Mouse (Mus musculus): Measurements from ENCODE around the gene Cpn2. TPM values are rescaled to one million over a fixed set of nuclear protein-coding genes. Genes with fewer than 3 reads are reported as not detected.

Cpn2 gene
- polyA plus RNA-seq (2014; fragmentation: Nextera tagmentation; extraction: Ambion mirVana), result not detected in 2 replicates

GRCm38 (mm10) chr16:30267359-30267758 is at the start of gene Cpn2:
Cpn2 (minus strand) TSS chr16:30267499.
- Histone ChIP-seq H3K27me3 (replicated peaks; ENCODE audit: control insufficient read depth, insufficient read depth, low read length) (no peaks in the 10 kb centered on the region), H3K36me3 (ENCODE audit: control insufficient read depth, insufficient read depth, low read length) (no peaks in the 10 kb centered on the region), H3K9me3 (replicated peaks; ENCODE audit: control insufficient read depth, low read length) (no peaks in the 10 kb centered on the region), H3K4me2 (ENCODE audit: low read length) (no peak within 1 kb of the TSS), H3K4me1 (ENCODE audit: control insufficient read depth, insufficient read depth, low read length) (peaks cover 10% of the 10 kb centered on the region), H3K9ac (ENCODE audit: low read length) (no peak within 1 kb of the TSS), H3K4me3 (ENCODE audit: low read depth, low read length) (no peak within 1 kb of the TSS), H3K27ac (ENCODE audit: low read depth, low read length) (no peak within 1 kb of the TSS)
- no peak for DNase-seq (ENCODE audit: low spot score)
- ATAC-seq, result no peak
- 71% methylated on average over 5 of the region's 5 CpGs for whole genome bisulfite sequencing

- ATAC-seq, result no peak
- H3K36me3 ChIP-seq (ENCODE audit: control insufficient read depth, insufficient read depth, low read length), result peaks cover 6% of the 10 kb centered on the region; the same call in 1 of the 2 replicates
- no peak overlapping the region for H3K4me3 ChIP-seq (ENCODE audit: low read depth, low read length)
- no peak overlapping the region for H3K4me2 ChIP-seq (ENCODE audit: low read length)
- no peaks in the 10 kb centered on the region for H3K9me3 ChIP-seq (replicated peaks; ENCODE audit: control insufficient read depth, low read length)
- H3K4me1 ChIP-seq (ENCODE audit: control insufficient read depth, insufficient read depth, low read length), result peaks cover 4% of the 10 kb centered on the region
- no peak overlapping the region for H3K9ac ChIP-seq (ENCODE audit: low read length)
- DNase-seq (ENCODE audit: low spot score), result peak; percentile 76
- H3K27ac ChIP-seq (ENCODE audit: low read depth, low read length), result no peak overlapping the region
- peaks cover 16% of the 10 kb centered on the region for H3K27me3 ChIP-seq (replicated peaks; ENCODE audit: control insufficient read depth, insufficient read depth, low read length)
These were observed 46.9 kb upstream of the Cpn2 start for GRCm38 (mm10) chr16:30314236-30314635.

GRCm38 (mm10) chr16:30310647-30311046 is 43.3 kb upstream of the Cpn2 start, which contains the start of gene Gp5:
Gp5 (minus strand) TSS chr16:30310779.
- peak within 1 kb of the TSS; percentile 60 for H3K4me3 ChIP-seq (ENCODE audit: low read depth, low read length)
- H3K36me3 ChIP-seq (ENCODE audit: control insufficient read depth, insufficient read depth, low read length), result peaks cover 5% of the 10 kb centered on the region; the same call in 1 of the 2 replicates
- DNase-seq (ENCODE audit: low spot score) (no peak), ATAC-seq (no peak)
- H3K27me3 ChIP-seq (replicated peaks; ENCODE audit: control insufficient read depth, insufficient read depth, low read length), result peaks cover 43% of the 10 kb centered on the region
- H3K9ac ChIP-seq (ENCODE audit: low read length), result peak within 1 kb of the TSS; percentile 65
- H3K9me3 ChIP-seq (replicated peaks; ENCODE audit: control insufficient read depth, low read length), result no peaks in the 10 kb centered on the region
- peaks cover 13% of the 10 kb centered on the region for H3K4me1 ChIP-seq (ENCODE audit: control insufficient read depth, insufficient read depth, low read length)
- H3K27ac ChIP-seq (ENCODE audit: low read depth, low read length), result no peak within 1 kb of the TSS
- peak within 1 kb of the TSS; percentile 99 for H3K4me2 ChIP-seq (ENCODE audit: low read length)

GRCm38 (mm10) chr16:30310171-30310515 is 42.8 kb upstream of the Cpn2 start:
- no peak for ATAC-seq
- H3K4me1 ChIP-seq (ENCODE audit: control insufficient read depth, insufficient read depth, low read length), result peaks cover 13% of the 10 kb centered on the region
- H3K36me3 ChIP-seq (ENCODE audit: control insufficient read depth, insufficient read depth, low read length), result peaks cover 2% of the 10 kb centered on the region; the same call in 1 of the 2 replicates
- H3K9ac ChIP-seq (ENCODE audit: low read length), result no peak overlapping the region
- H3K4me2 ChIP-seq (ENCODE audit: low read length), result no peak overlapping the region
- H3K27me3 ChIP-seq (replicated peaks; ENCODE audit: control insufficient read depth, insufficient read depth, low read length), result peaks cover 45% of the 10 kb centered on the region
- WGBS, result 52% methylated on average over 8 of the region's 8 CpGs
- no peak overlapping the region for H3K27ac ChIP-seq (ENCODE audit: low read depth, low read length)
- H3K4me3 ChIP-seq (ENCODE audit: low read depth, low read length), result no peak overlapping the region
- no peak for DNase-seq (ENCODE audit: low spot score)
- no peaks in the 10 kb centered on the region for H3K9me3 ChIP-seq (replicated peaks; ENCODE audit: control insufficient read depth, low read length)

GRCm38 (mm10) chr16:30309395-30310170 is 42.3 kb upstream of the Cpn2 start:
- Histone ChIP-seq H3K4me1 (ENCODE audit: control insufficient read depth, insufficient read depth, low read length) (peaks cover 13% of the 10 kb centered on the region), H3K27ac (ENCODE audit: low read depth, low read length) (no peak overlapping the region), H3K9me3 (replicated peaks; ENCODE audit: control insufficient read depth, low read length) (no peaks in the 10 kb centered on the region), H3K4me3 (ENCODE audit: low read depth, low read length) (peak overlapping the region; percentile 60), H3K4me2 (ENCODE audit: low read length) (peak overlapping the region; percentile 99), H3K27me3 (replicated peaks; ENCODE audit: control insufficient read depth, insufficient read depth, low read length) (peaks cover 45% of the 10 kb centered on the region), H3K36me3 (ENCODE audit: control insufficient read depth, insufficient read depth, low read length) (0 out of 2 replicates have a peak, but pooled peaks cover 2% of the 10 kb centered on the region), H3K9ac (ENCODE audit: low read length) (peak overlapping the region; percentile 65)
- peak; percentile 22 for DNase-seq (ENCODE audit: low spot score)
- ATAC-seq, result no peak
- WGBS, result 6% methylated on average over 34 of the region's 34 CpGs

- Histone ChIP-seq H3K36me3 (ENCODE audit: control insufficient read depth, insufficient read depth, low read length) (0 out of 2 replicates have a peak, but pooled peaks cover 2% of the 10 kb centered on the region), H3K27me3 (replicated peaks; ENCODE audit: control insufficient read depth, insufficient read depth, low read length) (peaks cover 45% of the 10 kb centered on the region), H3K4me1 (ENCODE audit: control insufficient read depth, insufficient read depth, low read length) (peaks cover 13% of the 10 kb centered on the region), H3K4me2 (ENCODE audit: low read length) (peak overlapping the region; percentile 99), H3K27ac (ENCODE audit: low read depth, low read length) (no peak overlapping the region), H3K9me3 (replicated peaks; ENCODE audit: control insufficient read depth, low read length) (no peaks in the 10 kb centered on the region), H3K9ac (ENCODE audit: low read length) (peak overlapping the region; percentile 65), H3K4me3 (ENCODE audit: low read depth, low read length) (peak overlapping the region; percentile 60)
- ATAC-seq, result peak; percentile 68; the same call in 1 of the 2 replicates
- WGBS, result under 1% methylated on average over 71 of the region's 72 CpGs
- DNase-seq (ENCODE audit: low spot score), result peak; percentile 81
These were observed 41.5 kb upstream of the Cpn2 start for GRCm38 (mm10) chr16:30308616-30309394.

- Histone ChIP-seq H3K27ac (ENCODE audit: low read depth, low read length) (no peak overlapping the region), H3K4me2 (ENCODE audit: low read length) (peak overlapping the region; percentile 99), H3K27me3 (replicated peaks; ENCODE audit: control insufficient read depth, insufficient read depth, low read length) (peaks cover 46% of the 10 kb centered on the region), H3K9ac (ENCODE audit: low read length) (peak overlapping the region; percentile 65), H3K36me3 (ENCODE audit: control insufficient read depth, insufficient read depth, low read length) (0 out of 2 replicates have a peak, but pooled peaks cover 2% of the 10 kb centered on the region), H3K4me3 (ENCODE audit: low read depth, low read length) (peak overlapping the region; percentile 60), H3K4me1 (ENCODE audit: control insufficient read depth, insufficient read depth, low read length) (peaks cover 13% of the 10 kb centered on the region), H3K9me3 (replicated peaks; ENCODE audit: control insufficient read depth, low read length) (no peaks in the 10 kb centered on the region)
- ATAC-seq, result peak; percentile 45; the same call in 1 of the 2 replicates
- no peak for DNase-seq (ENCODE audit: low spot score)
- WGBS, result 15% methylated on average over 29 of the region's 29 CpGs
These were observed 40.8 kb upstream of the Cpn2 start for GRCm38 (mm10) chr16:30307961-30308615.

GRCm38 (mm10) chr16:30307306-30307705 is 40.0 kb upstream of the Cpn2 start:
- WGBS, result 56% methylated on average over 12 of the region's 12 CpGs
- Histone ChIP-seq H3K27me3 (replicated peaks; ENCODE audit: control insufficient read depth, insufficient read depth, low read length) (peaks cover 48% of the 10 kb centered on the region), H3K4me3 (ENCODE audit: low read depth, low read length) (no peak overlapping the region), H3K4me1 (ENCODE audit: control insufficient read depth, insufficient read depth, low read length) (peaks cover 13% of the 10 kb centered on the region), H3K9ac (ENCODE audit: low read length) (no peak overlapping the region), H3K9me3 (replicated peaks; ENCODE audit: control insufficient read depth, low read length) (no peaks in the 10 kb centered on the region), H3K4me2 (ENCODE audit: low read length) (no peak overlapping the region), H3K36me3 (ENCODE audit: control insufficient read depth, insufficient read depth, low read length) (0 out of 2 replicates have a peak, but pooled peaks cover 2% of the 10 kb centered on the region), H3K27ac (ENCODE audit: low read depth, low read length) (no peak overlapping the region)
- DNase-seq (ENCODE audit: low spot score), result no peak
- no peak for ATAC-seq

Data from forebrain, embryonic 14.5 days (tissue).